Mouse (Mus musculus) left cerebral cortex, adult 18-20 months (tissue): ENCODE data around the gene Vsir. TPM values are rescaled to one million over a fixed set of nuclear protein-coding genes. Genes with fewer than 3 reads are reported as not detected.

Experiments used
- DNase-seq, 2 experiments: peaks; one replicate each; pipeline ENCODE4 v3.0.0; 2021 to 2022; ENCODE audit warnings: low spot score in 2 of 2, mixed read lengths in 1 of 2
- total RNA-seq, 2 experiments: library from RNA; stranded (reverse); gene quantifications; 2 replicates each; pipeline ENCODE4 v1.2.3; 2021

The Vsir gene
- total RNA-seq, 2 experiments from 2014 or later = 19.7 to 20.8 TPM

DNA sequence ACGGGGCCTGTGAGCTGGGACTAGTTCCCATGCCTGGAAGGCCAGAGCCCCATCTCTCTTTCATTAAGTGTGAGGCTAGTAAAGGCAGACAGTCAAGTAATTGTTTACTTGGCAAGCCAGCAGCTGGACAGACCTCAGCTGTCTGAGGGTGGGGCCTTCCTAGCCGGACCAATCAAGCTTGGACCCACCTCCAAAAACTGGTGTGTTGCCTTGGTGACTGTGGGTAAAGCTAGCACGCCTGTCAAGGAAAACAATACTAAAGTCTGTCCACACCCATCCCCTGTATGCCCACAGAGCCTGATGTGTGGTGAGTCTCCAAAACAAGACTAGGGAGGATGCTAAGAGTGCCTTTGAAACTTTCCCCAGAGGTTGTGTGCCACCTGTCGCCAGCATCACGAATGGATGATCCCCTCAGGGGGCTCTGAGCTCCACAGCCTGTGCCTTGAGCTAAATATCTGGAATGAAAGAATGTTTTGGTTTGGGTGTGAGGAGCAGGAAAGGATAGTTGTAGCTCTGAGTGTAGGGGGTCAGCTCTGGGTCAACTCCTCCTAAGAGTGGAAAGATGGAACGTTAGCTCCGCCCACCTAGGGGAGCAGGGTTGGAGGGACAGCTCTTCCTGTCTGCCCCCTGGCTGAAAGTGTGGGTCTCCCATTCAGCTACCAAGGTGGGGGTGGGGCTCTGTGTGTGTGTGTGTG is 5.3 kb downstream of the Vsir start:
- no peak for DNase-seq

DNA sequence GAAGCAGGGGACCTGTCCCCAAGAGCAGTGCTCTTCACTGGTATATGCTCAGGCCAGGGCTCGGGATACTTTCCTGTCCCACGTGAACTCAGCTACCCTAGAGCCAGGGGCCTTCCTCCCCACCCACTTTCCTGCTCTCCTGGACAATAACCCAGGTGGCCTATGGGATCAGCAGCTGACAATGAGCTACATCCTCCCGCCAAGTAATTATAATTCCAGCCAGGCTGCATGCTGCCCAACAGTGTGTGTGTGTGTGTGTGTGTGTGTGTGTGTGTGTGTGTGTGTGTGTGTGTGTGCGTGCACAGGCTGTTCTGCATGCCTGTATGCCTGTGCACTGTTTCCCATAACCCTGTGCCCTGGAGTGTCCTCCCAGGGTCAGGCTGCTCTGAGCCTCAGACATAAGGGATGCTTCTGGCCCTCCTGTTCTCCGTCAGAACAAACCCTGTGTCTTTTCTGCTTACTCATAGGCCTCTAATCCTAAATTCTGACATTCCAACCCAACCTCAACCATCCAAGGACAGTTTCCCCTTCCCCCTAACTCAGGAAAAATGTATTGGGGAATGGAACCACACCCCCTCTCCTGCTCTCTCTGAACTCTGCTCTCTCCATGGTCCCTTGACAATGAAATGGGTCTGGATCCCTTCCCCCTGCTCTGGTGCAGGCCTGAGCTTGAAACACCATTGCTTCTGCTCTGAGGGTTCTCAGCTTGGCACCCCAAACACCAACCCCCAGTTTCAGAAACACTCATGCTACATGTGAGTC is 6.8 kb downstream of the Vsir start:
- DNase-seq = no peak

DNA sequence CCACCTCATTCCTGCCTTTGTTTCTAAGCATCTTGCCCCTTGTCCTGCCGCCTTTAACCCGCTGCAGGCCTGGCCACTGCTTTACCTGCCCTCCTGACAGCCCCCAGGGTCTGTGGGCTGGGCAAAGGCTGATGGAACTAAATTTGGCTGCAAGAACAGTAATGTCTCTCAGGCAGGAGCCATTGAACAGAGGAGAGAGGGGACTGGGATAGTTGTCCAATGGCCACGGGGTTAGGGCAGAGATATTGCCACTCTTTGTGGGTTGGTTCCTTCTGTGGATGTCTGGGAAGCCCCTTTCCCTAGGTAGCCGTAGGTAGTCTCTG is 7.3 kb downstream of the Vsir start:
- DNase-seq = no peak

DNA sequence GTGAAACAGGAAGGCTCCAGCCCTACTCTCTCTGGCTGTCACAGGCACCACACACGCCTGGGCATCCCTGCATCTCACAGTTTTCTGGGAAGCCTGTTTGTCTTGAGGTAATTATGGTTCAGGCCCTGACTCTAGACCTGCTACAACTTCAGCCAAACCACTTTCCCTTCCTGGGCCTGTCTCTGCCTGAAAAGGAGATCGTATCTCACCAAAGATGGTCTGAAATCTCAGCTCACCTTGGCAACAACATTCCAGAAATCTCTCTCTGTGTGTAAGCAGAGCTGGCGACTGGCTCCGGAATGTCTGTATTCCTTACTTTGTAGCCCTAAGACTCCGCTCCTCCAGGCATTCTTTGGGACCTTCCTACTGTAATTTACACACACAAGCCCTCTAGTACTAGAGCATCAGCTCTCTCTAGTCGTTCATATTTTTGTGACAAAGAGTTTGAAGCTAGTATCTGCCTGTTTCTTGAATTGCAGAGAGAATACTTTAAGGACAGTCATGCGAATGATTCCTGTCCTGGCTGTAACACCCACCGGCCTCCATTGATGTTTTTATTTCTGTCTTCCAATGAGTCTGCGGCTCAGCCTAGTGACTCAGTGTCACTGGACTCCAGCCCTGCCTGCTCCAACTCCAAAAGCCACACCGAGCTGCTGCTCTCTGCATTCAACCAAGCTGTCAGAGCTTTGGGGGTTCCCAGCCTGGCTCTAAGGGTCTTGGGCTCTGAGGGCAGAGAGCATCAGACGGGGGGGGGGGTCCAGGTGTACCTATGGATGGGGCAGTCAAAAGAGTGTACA is 8.4 kb downstream of the Vsir start:
- DNase-seq = peak in 1 of 2 experiments; percentile 19

DNA sequence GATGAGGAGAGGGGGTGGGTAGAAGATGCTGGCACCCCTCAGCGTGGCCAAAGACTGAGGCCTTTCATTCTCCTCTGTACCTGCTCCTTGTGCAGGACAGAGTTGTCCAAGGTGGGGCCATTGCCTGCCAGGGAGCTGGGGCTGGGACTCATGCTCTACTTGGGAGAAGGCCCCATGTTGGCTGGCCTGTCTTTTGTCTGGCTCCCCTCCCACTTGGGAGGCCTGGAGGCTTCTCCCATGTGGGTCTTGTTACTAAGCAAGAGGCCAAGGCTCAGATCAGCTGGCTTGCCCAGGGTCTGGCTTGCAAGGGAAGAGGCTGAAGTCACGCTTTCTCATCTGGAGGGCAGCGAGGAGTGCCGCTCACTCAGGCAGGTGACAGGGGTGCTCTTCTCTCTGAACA is 10.8 kb downstream of the Vsir start:
- DNase-seq = no peak

DNA sequence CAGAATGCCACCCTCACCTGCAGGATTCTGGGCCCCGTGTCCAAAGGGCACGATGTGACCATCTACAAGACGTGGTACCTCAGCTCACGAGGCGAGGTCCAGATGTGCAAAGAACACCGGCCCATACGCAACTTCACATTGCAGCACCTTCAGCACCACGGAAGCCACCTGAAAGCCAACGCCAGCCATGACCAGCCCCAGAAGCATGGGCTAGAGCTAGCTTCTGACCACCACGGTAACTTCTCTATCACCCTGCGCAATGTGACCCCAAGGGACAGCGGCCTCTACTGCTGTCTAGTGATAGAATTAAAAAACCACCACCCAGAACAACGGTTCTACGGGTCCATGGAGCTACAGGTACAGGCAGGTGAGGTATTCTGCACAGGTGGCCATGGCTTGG is 11.2 kb downstream of the Vsir start:
- DNase-seq = no peak

DNA sequence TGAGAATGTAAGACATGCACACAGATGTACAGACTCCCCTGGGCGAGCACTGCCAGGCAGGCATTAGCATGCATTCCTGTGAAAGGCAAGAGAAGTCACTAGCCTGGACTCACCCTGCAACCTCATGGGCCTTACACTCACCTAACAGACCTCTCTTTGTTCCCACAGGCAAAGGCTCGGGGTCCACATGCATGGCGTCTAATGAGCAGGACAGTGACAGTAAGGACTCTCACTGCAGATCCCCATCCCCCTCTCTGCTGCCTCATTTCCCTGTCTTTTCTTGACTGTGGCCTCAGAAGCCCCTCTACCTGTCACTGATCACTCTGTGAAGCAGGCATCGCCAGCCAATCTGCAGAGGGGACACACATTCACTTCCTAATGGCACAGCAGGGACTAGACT is 12.1 kb downstream of the Vsir start:
- no peak for DNase-seq

DNA sequence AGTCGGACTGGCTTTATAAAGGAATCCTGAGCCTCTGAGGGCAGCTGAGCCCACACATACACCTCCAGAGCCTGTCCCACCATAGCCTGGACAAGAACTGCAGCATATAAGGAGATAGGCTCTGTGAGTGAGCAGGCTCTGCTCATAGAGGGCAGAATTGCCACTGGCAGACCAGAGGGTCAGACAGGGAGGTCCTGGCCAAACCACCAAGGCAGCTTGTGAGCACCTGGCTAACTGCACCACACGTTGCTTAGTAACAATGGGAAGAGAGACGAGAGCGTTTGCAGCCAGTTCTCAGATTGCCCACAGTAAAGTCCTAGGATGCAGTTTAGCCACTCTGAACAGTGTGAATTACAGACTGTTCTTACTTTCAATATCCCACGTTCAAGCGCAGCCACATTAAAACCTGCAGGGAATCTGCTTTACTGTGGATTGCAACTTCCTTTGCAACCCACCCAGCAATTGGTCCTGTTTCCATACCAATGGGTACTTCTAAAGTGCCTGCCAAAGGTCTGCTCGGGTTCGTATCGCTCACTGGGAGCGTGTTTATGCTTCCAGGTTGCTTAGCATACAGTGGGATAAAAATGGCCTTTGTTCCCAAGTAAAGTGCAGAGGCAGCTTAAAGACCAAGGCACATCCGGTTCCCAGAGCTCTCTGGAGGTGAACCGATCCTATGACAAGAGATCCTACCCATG is 15.1 kb downstream of the Vsir start:
- no peak for DNase-seq

DNA sequence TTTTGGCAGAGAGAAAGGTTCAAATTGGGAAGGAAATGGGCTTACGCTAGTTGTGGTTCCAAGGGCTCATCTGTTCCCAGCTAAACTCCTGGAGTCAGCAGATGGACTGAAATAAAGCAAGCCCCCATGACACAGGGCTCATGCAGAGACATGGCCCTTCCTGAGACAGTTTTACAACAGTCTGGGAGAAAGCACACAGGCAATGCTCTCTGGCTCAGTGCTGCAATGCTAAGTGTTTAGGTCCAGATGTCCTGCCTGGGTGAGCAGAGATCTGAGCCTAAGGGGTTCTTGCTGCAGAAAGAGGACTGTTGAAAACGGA is 15.6 kb downstream of the Vsir start:
- DNase-seq = no peak

DNA sequence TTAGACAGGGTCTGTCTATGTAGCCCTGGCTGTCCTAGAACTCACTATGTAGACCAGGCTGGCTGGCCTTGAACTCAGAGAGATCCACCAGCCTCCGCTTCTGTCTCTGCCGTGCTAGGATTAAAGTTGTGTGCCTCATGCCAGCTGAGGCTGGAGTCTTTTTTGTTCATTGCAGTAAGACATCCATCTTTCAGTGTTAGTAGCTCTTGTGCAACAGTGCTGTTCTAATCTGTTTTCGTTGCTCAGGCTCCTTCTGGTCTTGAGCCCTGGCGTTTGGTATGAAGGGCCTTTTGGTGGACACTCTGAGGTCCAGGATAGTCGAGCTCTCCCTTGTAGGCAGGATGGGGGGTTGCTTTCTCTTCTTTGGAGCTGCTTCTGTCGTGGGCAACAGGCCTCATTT is 16.8 kb downstream of the Vsir start:
- no peak for DNase-seq

DNA sequence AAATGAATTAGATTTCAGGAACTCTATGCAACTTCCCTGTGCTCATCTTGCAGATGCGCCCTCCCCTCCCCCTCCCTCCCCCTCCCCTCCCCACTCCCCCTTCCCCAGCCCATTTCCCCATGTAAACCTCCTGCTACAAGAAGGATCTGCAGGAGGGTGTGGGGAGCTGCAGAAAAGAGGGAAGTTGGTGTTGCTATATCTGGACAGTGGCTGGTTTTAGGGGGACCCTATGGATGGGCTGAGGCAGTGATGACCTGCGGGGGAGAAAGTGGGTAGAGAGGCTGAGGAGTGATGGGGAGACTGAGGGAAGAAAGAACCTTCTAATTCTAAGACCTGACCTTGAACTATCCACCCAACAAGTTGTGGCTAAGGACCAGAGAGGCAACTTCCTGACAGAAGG is 20.5 kb downstream of the Vsir start:
- DNase-seq = no peak

DNA sequence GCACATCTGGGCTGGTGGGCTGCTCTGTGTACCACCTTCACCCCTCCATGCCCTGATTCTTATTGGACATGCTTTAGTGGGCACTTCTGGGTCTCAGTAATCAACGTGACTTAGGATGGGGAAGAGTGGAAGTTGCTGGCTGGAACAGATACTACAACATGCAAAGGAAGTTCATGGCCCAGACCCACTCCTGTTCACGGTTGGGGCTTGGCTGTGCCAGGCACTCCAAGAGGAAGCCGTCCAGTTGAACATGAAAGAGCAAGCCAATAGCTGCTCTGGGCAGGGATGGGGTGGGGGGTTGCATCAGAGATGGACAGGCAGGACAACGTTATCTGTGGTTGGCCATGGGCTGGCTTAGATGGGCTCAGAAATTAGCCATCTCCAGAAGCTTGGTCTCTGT is 21.3 kb downstream of the Vsir start:
- DNase-seq = no peak

DNA sequence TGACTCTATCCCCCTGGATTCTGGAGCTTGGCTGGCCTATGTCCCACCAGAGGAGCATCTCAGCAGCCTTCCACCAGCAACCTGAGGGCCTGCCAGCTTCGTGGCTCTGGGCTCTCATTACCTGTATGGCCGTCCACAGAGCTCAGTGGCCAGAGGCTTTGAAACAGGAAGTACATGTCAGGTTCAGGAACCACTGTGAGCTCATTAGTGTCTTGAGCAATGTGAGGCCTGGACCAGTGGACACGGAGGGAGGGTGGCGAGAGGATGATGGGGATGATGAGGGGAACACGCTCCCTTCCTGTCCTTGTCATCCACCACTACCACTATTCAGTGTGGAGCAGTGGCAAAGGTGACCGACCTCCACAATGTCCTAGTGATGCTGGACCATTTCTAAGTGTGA is 22.8 kb downstream of the Vsir start:
- no peak for DNase-seq

DNA sequence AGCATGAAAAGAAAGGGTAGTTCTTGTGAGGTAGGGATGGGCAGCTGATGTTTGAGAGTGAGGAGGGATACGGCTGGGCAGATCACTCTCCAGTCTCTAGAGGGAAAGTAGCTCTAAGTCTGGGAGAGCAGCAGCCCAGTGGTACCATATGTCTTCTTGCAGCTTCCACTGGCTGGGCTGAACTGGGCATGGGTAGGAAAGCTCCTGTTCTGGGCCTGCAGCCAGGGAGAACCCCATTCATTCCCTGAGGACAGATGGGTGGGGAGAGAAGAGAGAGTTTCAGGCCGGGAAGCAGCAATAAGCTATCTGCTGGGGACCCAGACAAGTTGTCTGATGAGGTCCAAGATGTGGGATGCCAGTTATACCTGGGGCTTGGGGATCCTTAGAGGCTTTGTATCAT is 23.4 kb downstream of the Vsir start:
- DNase-seq = peak; percentile 22 to 27

DNA sequence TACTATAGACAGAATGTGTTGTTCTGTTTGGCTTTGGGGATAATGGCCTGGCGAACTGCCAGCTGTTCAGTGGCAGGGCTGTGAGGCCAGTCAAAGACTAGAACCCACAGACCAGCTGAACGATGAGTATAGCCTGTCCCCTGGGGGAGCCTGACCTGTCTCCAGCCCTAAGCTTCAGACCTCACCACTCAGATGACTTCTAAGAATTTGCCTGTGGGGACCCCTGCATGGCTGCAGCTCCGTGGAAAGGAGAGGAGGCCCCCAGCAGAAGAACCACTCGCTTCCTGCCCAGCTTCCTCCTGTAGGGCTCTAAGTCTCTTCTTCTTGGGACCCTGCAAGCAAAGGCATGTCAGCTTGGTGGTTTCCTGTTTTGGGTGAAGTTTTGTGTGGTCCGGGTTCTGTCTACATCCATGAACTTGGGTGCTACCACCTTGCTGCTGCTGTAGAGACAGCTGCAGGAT is 24.0 kb downstream of the Vsir start:
- DNase-seq = no peak

DNA sequence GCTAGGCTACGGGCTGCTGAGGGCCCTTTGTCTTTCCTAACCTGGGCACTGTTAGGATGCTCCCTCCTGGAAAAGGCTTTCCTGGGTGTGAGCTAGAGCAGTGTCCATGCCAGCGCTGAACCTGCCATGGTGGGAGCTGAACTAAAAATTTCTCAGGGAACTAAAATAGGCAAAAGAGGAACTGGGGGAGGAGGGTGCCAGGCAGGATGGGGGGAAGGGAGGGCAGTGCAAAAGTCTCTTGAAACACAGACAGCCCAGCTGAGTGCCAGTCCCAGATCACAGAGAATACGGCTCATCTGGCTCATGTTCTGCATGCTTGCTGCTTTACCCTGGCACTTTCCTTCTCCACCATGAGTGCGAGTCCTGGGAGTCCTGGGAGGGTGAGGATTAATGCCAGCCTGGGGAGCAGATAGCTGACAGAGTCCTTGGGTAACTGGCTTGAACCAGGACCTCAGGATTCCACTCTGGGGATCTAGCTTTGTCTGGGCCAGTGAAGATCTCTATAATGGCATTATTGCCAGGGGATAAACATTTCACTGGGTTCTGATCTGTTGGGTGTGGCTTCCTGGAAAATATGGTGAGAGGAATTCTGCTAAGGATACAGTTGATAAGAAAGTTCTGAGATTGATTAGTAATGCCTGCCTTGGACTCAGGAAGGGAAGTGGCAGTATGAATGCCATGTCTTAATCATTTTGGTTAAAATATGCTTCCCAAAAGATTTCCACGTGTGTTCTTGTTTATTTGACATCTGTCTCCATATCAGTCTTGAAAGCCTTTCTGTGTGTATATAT is 25.1 kb downstream of the Vsir start:
- DNase-seq = no peak

DNA sequence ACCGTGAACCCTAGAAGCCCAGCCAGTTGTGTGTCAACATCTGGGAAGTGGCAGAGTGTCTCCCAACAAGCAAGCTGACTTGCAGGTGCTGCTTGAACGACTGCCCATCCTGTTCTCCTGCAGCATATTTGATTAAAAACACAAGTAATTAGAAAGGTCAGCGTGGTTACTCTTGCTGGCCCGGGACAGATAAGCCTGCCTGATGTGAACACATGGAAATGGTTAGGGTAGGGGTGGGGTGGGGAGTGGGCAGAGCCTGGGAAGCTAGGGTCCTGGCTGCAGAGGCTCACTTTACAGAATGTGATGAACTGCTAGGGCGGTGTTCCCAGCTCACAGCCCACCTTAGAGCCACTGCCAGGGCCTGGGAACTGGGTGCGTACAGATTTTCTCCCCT is 26.9 kb downstream of the Vsir start:
- DNase-seq = no peak

DNA sequence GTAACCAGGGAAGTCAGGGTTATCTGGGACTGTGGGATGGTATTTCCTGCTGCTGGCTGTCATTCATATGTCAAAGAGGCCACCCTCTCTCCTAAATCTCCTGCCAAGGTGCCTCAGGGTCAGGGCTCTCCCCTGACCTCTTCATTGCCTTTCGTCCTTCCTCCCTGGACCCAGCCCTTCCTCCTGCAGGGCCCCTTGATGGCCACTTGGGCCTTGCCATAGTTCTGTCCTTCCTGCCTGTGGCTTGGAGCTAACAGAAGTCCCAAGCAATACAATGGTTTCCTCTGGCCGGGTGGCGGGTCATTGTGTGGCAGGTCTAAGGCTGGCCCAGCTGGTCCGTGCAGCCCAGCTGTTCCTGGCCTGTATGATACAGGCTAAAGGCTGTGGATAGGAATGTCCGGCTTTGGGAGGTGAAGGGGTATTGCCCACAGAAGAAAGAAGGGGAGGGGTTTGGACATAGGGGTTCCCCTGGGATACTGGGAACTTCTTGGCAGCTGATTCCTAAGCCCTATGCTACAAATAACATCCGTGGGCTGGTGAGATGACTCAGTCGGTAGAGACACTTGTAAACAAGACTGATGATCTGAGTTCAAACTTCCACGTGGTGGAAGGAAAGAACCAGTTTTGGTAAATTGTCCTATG is 27.4 kb downstream of the Vsir start:
- DNase-seq = no peak

DNA sequence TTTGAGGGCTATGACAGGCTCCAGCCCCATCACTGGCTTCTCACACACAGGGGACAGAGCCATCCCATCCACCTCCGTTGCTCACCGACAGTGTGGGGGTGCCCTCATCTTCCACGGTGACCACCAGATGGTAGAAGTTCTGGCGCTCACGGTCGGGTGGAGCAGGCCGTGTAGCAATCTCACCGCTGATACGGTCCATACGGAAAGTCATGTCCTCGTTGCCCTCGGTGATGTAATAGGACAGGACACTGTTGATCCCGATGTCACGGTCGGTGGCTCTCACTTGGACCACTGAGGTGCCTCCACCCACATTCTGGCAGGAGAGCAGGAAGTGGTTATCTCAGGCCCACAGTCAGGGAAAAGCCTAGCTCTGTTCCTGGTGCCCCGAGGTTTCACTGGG is 30.1 kb downstream of the Vsir start:
- DNase-seq = no peak

DNA sequence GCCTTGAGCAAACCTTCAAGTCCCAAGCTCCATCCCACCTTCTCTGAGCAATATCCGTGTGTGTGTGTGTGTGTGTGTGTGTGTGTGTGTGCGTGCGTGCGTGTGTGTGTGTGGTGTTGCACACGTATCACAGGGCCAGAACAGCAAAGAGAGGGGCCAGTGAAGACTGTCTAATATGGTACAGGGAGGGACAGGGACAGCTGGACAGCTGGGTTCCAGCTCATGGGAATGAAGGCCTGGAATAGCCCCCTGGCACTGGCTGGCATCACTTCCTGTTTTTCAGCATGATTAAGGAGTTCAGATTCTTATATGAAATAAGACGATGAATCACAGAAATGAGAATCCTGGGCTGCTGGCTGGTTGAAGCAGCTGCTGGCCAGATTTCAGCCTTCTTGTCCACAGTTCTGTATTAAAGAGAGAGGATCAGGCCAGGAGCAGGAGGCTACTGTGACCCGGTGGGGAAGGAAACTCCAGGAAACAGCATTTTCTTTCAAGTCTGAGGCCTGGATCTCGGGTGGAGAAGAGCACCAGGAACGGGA is 32.8 kb downstream of the Vsir start:
- no peak for DNase-seq
